Mouse (Mus musculus) midbrain, embryonic 11.5 days (tissue): ENCODE results near the gene Plin3. TPM values are rescaled to one million over a fixed set of nuclear protein-coding genes. Genes with fewer than 3 reads are reported as not detected.
A peak's percentile ranks its signal among the peaks of the same experiment; 100 is the strongest.
"Not testable (repeated sequence)": the region's sequence is repeated elsewhere in the genome, so short reads cannot be mapped to it uniquely, and the experiment has no call there.

Experiments used
- ATAC-seq: fragments of 200-750 bp; cut with Nextera tagmentation; 2 replicates; pipeline ENCODE4 v1.8.0; 2017; ENCODE audit warnings: moderate TSS enrichment, moderate library complexity; ENCODE audit not compliant: low FRiP score
- DNase-seq: peaks from one replicate; pipeline ENCODE4 v3.0.0; 2015; ENCODE audit warnings: low spot score; ENCODE audit errors: missing footprints
- H3K27ac ChIP-seq: fragments of 300-500 bp; sonication (generic); 2 replicates; pipeline ENCODE4 v1.5.1; 2014; ENCODE audit warnings: low read depth, low read length
- H3K27me3 ChIP-seq: fragments of 300-500 bp; sonication (generic); 2 replicates; pipeline ENCODE4 v1.6.1; 2014; ENCODE audit warnings: mild to moderate bottlenecking, low read length, moderate library complexity, mixed read lengths; ENCODE audit not compliant: control insufficient read depth, insufficient read depth
- H3K36me3 ChIP-seq: fragments of 300-500 bp; sonication (generic); 2 replicates; pipeline ENCODE4 v1.6.1; 2014; ENCODE audit warnings: mild to moderate bottlenecking, low read length, moderate library complexity, mixed read lengths; ENCODE audit not compliant: control insufficient read depth, insufficient read depth
- H3K4me1 ChIP-seq: fragments of 300-500 bp; sonication (generic); 2 replicates; pipeline ENCODE4 v1.6.1; 2014; ENCODE audit warnings: low read length; ENCODE audit not compliant: control insufficient read depth, insufficient read depth
- H3K4me2 ChIP-seq: fragments of 300-500 bp; sonication (generic); 2 replicates; pipeline ENCODE4 v1.6.1; 2014; ENCODE audit warnings: mild to moderate bottlenecking, moderate library complexity
- H3K4me3 ChIP-seq: fragments of 300-500 bp; sonication (generic); 2 replicates; pipeline ENCODE4 v1.5.1; 2014; ENCODE audit warnings: low read depth, low read length
- H3K9ac ChIP-seq: fragments of 300-500 bp; sonication (generic); 2 replicates; pipeline ENCODE4 v1.6.1; 2014; ENCODE audit warnings: low read length
- H3K9me3 ChIP-seq: fragments of 300-500 bp; sonication (generic); 2 replicates; pipeline ENCODE4 v1.6.1; 2016; ENCODE audit warnings: low read length; ENCODE audit not compliant: control insufficient read depth
- WGBS: fragments of 180-500 bp; shearing (Covaris S2); extraction: QIAGEN DNeasy Blood & Tissue Kit; methylation state at CpG from one replicate; pipeline ENCODE4 v1.1.7; 2014; 5-methylcytosine and 5-hydroxymethylcytosine counted together
- polyA plus RNA-seq: library from polyadenylated mRNA; unstranded; fragments of >200 nt; fragmentation: Nextera tagmentation; extraction: Ambion mirVana; gene quantifications from 2 replicates; pipeline ENCODE4 v1.2.1, GENCODE M21; 2014

Plin3 gene
- polyA plus RNA-seq, 1 experiment from 2014 or later: 34.0 TPM

- peaks cover 9% of the 10 kb centered on the region; the same call in 1 of the 2 replicates for H3K36me3 ChIP-seq
- no peaks in the 10 kb centered on the region for H3K9me3 ChIP-seq
- DNase-seq (peak; percentile 26), ATAC-seq (no peak)
- H3K27ac ChIP-seq: no peak overlapping the region
- WGBS: 86% methylated on average over 3 of the region's 3 CpGs
- no peak overlapping the region for H3K4me3 ChIP-seq
- H3K27me3 ChIP-seq: no peaks in the 10 kb centered on the region
- no peak overlapping the region for H3K9ac ChIP-seq
- no peak overlapping the region for H3K4me2 ChIP-seq
- H3K4me1 ChIP-seq: peaks cover 1% of the 10 kb centered on the region
These were observed 30.0 kb downstream of the Plin3 start for GRCm38 (mm10) chr17:56262645-56263094.

- no peak overlapping the region for H3K4me3 ChIP-seq
- peak; percentile 56 for DNase-seq
- no peaks in the 10 kb centered on the region for H3K9me3 ChIP-seq
- no peak overlapping the region for H3K27ac ChIP-seq
- H3K27me3 ChIP-seq: no peaks in the 10 kb centered on the region
- H3K4me2 ChIP-seq: no peak overlapping the region
- peaks cover 5% of the 10 kb centered on the region for H3K4me1 ChIP-seq
- WGBS: 78% methylated on average over 3 of the region's 3 CpGs
- H3K36me3 ChIP-seq: peaks cover 9% of the 10 kb centered on the region; the same call in 1 of the 2 replicates
- H3K9ac ChIP-seq: no peak overlapping the region
- ATAC-seq: no peak
These were observed 31.5 kb downstream of the Plin3 start for GRCm38 (mm10) chr17:56261166-56261565.

- WGBS: 95% methylated on average over 10 of the region's 10 CpGs
These were observed 33.2 kb downstream of the Plin3 start for GRCm38 (mm10) chr17:56259301-56260037.

GRCm38 (mm10) chr17:56258812-56259211 lies 33.9 kb downstream of the Plin3 start:
- not testable (repeated sequence) for H3K36me3 ChIP-seq, H3K27me3 ChIP-seq, H3K9me3 ChIP-seq, H3K4me2 ChIP-seq, H3K4me1 ChIP-seq, ATAC-seq, H3K9ac ChIP-seq, H3K27ac ChIP-seq, H3K4me3 ChIP-seq
- 96% methylated on average over 2 of the region's 2 CpGs for WGBS
- DNase-seq: peak; percentile 33

More at GRCm38 (mm10) chr17:56259301-56260037, 33.2 kb downstream of the Plin3 start:
- ATAC-seq (no peak), DNase-seq (peak; percentile 35)
- Histone ChIP-seq H3K27ac (no peak overlapping the region), H3K27me3 (no peaks in the 10 kb centered on the region), H3K9ac (no peak overlapping the region), H3K4me1 (peaks cover 5% of the 10 kb centered on the region), H3K9me3 (no peaks in the 10 kb centered on the region), H3K4me2 (no peak overlapping the region), H3K36me3 (peaks cover 9% of the 10 kb centered on the region; the same call in 1 of the 2 replicates), H3K4me3 (no peak overlapping the region)

GRCm38 (mm10) chr17:56258269-56258668 lies 34.4 kb downstream of the Plin3 start:
- not testable (repeated sequence) for H3K4me2 ChIP-seq, DNase-seq, H3K4me1 ChIP-seq, H3K4me3 ChIP-seq, H3K9me3 ChIP-seq, ATAC-seq, H3K27me3 ChIP-seq, H3K36me3 ChIP-seq, H3K9ac ChIP-seq, H3K27ac ChIP-seq
- 95% methylated on average over 19 of the region's 19 CpGs for WGBS

GRCm38 (mm10) chr17:56257181-56257894 lies 35.3 kb downstream of the Plin3 start:
- DNase-seq (peak; percentile 72), ATAC-seq (no peak)
- peak overlapping the region; percentile 64 for H3K9ac ChIP-seq
- peaks cover 5% of the 10 kb centered on the region for H3K4me1 ChIP-seq
- H3K27ac ChIP-seq: no peak overlapping the region
- 10% methylated on average over 56 of the region's 58 CpGs for WGBS
- peak overlapping the region; percentile 91 for H3K4me2 ChIP-seq
- H3K4me3 ChIP-seq: peak overlapping the region; percentile 74
- no peaks in the 10 kb centered on the region for H3K9me3 ChIP-seq
- no peaks in the 10 kb centered on the region for H3K27me3 ChIP-seq
- H3K36me3 ChIP-seq: peaks cover 6% of the 10 kb centered on the region; the same call in 1 of the 2 replicates

- Histone ChIP-seq H3K4me2 (peak within 1 kb of the TSS; percentile 91), H3K9ac (peak within 1 kb of the TSS; percentile 64), H3K27me3 (no peaks in the 10 kb centered on the region), H3K4me1 (peaks cover 6% of the 10 kb centered on the region), H3K4me3 (peak within 1 kb of the TSS; percentile 74), H3K27ac (peak within 1 kb of the TSS; percentile 75), H3K36me3 (peaks cover 6% of the 10 kb centered on the region; the same call in 1 of the 2 replicates), H3K9me3 (no peaks in the 10 kb centered on the region)
- WGBS: under 1% methylated on average over 28 of the region's 28 CpGs
- peak; percentile 93 for ATAC-seq
- peak; percentile 99 for DNase-seq
These were observed 36.3 kb downstream of the Plin3 start, which contains the start of gene Fem1a for GRCm38 (mm10) chr17:56256239-56256881. Gene Fem1a, plus strand, starts transcription at chr17:56256810.

- Histone ChIP-seq H3K4me1 (peaks cover 9% of the 10 kb centered on the region), H3K4me2 (peak overlapping the region; percentile 91), H3K27me3 (no peaks in the 10 kb centered on the region), H3K9me3 (no peaks in the 10 kb centered on the region), H3K9ac (peak overlapping the region; percentile 64), H3K27ac (peak overlapping the region; percentile 75), H3K36me3 (peaks cover 6% of the 10 kb centered on the region; the same call in 1 of the 2 replicates), H3K4me3 (peak overlapping the region; percentile 74)
- DNase-seq: peak; percentile 99
- under 1% methylated on average over 32 of the region's 32 CpGs for WGBS
- ATAC-seq: peak; percentile 90
These were observed 36.8 kb downstream of the Plin3 start for GRCm38 (mm10) chr17:56255863-56256238.
